Mouse (Mus musculus) heart, postnatal 0 days (tissue): ENCODE measurements around the gene Fzd7.

Experiments used
- CTCF ChIP-seq: IDR thresholded peaks from 2 replicates; pipeline ENCODE4 v1.5.1; 2016; ENCODE audit warnings: antibody characterized with exemption, control low read depth, low read depth
- EP300 ChIP-seq: IDR thresholded peaks from 2 replicates; pipeline ENCODE4 v1.6.1; 2016; ENCODE audit warnings: antibody characterized with exemption, low read depth

GRCm38 (mm10) chr1:59469170-59469569, 13.1 kb upstream of the Fzd7 start:
- TF ChIP-seq EP300 (no peak), CTCF (no peak)
